Mouse (Mus musculus) ovary, postnatal 36 days (tissue): ENCODE measurements around the gene Ikzf4.

Source experiments
- DNase-seq: peaks from one replicate; pipeline ENCODE4 v3.0.0; 2022; ENCODE audit warnings: low spot score, mixed read lengths

Ikzf4 gene

GRCm38 (mm10) chr10:128612433-128613153, 33.2 kb downstream of the Ikzf4 start:
- peak; percentile 71 for DNase-seq

DNA sequence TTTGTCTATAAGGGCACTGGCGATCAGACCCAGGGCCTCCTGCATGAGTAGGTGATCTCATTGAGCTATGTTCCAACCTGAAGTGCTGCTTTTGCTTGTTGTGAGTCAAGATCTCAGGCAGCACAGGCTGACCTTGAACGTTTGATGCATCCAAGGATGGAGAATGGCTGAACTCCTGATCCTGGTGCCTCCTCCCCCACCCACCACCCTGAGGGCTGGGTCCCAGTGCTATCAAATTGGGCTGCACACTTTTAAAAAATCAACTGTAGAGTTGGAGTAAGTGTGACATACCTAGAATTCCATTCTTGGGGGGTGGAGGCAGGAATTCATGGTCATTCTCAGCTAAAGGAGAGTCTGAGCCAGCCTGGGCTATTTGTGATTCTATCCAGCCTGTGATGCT, 39.3 kb downstream of the Ikzf4 start:
- DNase-seq, result no peak

- no peak for DNase-seq
Measured at GRCm38 (mm10) chr10:128602470-128603128, 43.2 kb downstream of the Ikzf4 start.

DNA sequence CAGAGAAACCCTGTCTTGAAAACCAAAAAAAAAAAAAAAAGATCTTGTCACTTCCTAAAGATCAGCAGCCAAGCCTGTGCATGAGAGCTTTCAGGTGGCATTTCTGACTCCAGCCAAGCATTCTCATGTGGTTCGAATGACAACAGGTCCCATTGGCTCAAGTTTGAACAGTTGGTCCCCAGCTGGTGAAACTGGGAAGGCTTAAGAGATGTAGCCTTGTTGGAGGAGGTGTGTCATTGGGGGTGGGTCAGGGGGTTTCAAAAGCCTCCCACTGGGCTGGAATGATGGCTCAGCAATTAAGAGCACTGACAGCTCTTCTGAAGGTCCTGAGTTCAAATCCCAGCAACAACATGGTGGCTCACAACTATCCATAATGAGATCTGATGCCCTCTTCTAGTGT, 44.3 kb downstream of the Ikzf4 start:
- no peak for DNase-seq

DNA sequence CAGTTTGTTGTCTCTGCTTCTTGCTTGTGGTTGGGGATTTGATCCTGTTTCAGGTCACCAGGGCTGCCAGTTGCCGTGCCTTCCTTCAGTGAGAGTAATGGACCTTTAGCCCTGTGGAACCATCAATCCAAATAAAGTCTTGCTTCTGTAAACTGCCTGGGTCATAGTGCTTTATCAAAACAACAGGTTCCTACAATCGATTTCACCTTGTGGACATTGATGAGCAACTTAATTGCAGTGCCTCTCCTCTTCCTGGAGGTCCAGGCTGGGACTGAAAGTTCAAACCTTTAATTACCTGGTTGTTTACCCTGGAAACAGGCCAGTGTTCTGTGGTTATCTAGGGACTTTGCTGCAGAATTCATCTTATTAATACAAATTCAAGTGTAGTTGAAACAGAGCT, 47.3 kb downstream of the Ikzf4 start:
- DNase-seq, result no peak

DNA sequence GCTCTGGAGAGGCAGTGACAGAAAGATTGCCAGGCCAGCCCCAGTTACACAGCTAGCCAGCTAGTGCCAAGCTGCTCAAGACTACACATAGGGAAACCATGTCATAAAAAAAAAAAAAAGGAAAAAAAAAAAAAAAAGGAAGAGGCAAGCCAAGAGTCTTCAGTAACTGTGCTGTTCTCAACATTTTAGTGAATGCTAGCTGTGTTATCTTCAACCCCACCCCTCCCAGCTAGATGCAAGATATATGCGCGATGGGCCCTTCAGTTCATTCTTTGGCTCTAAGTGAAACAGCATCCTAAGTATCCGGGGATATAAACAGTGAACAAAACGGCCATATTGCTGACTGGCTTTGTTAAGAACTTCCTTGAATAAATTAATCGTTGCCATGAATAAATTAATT, 53.0 kb downstream of the Ikzf4 start:
- DNase-seq, result no peak

- DNase-seq, result no peak
Measured at GRCm38 (mm10) chr10:128591436-128591835, 54.4 kb downstream of the Ikzf4 start.

- DNase-seq, result peak; percentile 68
Measured at GRCm38 (mm10) chr10:128590193-128590690, 55.5 kb downstream of the Ikzf4 start.

DNA sequence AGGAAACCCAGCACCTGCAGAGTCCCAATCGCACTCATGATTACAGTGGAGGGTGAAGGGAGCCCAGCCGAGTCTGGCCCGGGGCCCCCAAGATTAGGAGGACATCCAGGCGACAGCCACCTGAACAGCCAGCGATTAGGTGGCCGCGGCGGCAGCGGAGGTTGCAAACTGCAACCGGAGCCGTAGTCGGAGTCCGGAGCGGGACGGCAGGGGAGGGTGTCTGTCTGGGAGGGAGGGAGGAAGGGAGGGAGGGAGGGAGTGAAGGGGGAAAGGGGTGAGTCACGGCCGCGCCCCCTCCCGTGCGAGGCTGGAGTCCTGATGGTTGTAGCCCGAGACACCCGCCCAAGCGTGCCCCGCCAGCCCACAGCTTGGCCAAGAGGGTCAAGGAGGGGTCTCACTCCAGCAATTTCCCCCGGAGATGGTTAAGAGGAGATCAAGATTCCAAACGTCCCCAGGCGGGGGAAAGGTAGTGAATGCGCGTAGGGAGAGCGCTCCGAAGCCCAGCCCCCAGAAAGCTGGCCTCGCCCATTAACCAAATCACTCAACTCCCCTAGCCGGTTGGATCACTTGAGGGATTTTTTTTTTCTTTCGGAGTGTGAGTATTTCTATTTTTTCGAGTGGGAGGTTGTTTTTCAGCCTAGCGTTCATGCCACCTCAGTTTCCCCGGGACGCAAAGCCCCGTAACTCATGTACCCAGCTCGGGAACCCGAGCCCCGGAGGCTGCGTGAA, 56.2 kb downstream of the Ikzf4 start, which contains the start of gene Erbb3:
Erbb3 (minus strand) TSS at position 189 of the 729 bp plus-strand sequence.
- peak; percentile 48 for DNase-seq

DNA sequence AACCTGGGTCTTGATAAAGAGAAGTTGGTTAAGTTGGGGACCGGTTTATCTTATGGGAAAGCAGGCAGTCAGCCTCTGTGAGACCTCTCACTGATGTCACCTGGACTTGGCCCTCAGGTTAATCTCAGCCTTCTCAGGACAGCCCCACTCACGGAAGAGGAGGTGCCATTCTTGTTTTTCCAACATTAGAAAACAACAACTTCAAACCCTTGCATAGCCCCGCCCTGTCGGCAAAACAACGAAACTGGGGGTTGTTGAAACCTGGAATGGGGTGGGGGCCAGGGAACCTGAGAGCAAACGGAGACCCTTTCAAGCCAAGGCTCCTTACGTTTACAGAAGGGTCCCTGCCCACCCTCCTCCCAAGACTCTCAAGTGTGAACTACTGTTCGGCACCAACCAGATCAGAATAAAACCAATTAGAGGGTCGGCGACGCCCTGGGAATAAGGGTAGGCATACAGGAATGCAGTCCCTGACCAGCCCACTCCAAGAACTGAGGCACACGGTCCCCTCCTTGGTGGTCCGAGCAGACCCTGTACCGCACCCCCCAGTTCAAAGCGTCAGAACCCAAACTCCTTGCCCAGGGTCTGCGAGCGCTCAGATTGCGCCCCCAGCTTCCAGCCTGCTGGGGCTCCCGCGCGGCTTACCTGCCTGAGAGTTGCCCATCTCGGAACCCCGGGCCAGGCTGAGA, 56.9 kb downstream of the Ikzf4 start:
- DNase-seq, result no peak

- DNase-seq, result no peak
Measured at GRCm38 (mm10) chr10:128588136-128588535, 57.7 kb downstream of the Ikzf4 start.

GRCm38 (mm10) chr10:128587697-128588096, 58.1 kb downstream of the Ikzf4 start:
- DNase-seq, result no peak

- no peak for DNase-seq
Measured at GRCm38 (mm10) chr10:128587120-128587519, 58.7 kb downstream of the Ikzf4 start.

DNA sequence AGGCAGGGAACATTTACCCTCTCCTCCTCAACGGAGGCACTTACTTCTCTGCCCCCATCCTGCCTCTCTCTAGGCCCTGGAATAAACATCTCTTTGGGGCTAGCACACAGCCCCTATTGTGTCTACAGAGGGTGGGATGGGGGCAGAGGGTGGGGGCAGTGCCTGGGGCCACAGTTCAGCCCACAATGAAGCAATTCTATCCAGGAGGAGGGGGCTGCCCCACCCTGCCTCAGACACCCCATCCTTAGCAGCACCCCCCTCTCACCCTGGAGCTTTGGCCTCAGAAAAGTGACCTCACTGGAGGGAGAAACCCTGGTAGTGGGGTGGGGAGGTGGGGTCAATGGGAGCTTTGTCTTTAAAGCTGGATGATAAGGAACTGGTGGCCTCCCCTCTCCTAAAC, 59.2 kb downstream of the Ikzf4 start:
- no peak for DNase-seq

DNA sequence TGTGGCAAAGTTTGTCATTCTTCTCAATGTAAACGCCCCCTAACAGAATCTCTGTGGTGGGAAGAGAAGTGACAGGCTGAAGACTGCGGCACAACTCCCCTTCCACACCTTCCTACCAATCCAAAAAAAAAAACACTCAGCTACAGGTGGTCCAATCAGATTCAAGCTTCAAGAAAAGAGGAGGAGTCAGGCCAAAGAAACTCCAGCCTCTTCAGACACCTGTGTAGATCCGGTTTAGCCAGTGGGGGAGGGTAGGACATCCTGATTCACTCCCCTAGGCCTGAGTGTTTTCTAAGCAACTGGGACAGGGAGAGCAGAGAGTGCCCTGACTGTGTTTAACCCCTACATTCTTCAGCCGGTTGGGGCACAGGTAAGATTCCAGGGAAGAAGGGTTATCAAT, 61.4 kb downstream of the Ikzf4 start:
- no peak for DNase-seq

- DNase-seq, result peak; percentile 65
Measured at GRCm38 (mm10) chr10:128583644-128584043, 62.1 kb downstream of the Ikzf4 start.
